Mouse (Mus musculus): ENCODE results near the gene Gm7579. TPM values are rescaled to one million over a fixed set of nuclear protein-coding genes. Genes with fewer than 3 reads are reported as not detected.
"Not testable (repeated sequence)": the region's sequence is repeated elsewhere in the genome, so short reads cannot be mapped to it uniquely, and the experiment has no call there.

The Gm7579 gene
- polyA plus RNA-seq, 1 experiment from 2014 or later = not detected

DNA sequence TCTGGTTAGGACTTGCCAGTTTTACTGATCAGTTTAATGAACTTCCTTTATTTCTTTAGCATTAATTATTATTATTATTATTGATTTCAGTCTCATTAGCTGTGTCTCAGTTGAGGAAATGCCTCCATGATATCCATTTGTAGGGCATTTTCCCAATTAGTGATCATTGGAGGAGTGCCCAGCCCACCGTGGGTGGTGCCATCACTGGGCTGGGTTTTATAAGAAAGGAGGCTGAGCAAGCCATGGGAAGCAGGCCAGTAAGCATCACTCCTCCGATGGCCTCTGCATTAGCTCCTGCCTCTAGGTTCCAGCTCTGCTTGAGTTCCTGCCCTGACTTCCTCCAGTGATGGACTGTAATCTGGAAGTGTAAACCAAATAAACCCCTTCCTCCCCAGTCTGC lies 23.5 kb upstream of the Gm7579 start:
- no peak overlapping the region for H3K9ac ChIP-seq (ENCODE audit: low read length)
- 74% methylated on average over 2 of the region's 2 CpGs for WGBS
- no peak for ATAC-seq (ENCODE audit: low FRiP score, low TSS enrichment)
- H3K9me3 ChIP-seq (ENCODE audit: control insufficient read depth, low read length) = no peaks in the 10 kb centered on the region
- no peaks in the 10 kb centered on the region for H3K27me3 ChIP-seq (ENCODE audit: control insufficient read depth, insufficient read depth, low read length)
- no peak overlapping the region for H3K4me3 ChIP-seq (ENCODE audit: low read depth, low read length)
- H3K4me1 ChIP-seq (replicated peaks; ENCODE audit: control insufficient read depth, insufficient read depth) = no peaks in the 10 kb centered on the region
- DNase-seq (ENCODE audit: low spot score) = no peak
- H3K36me3 ChIP-seq (ENCODE audit: control insufficient read depth, insufficient read depth, low read length) = no peaks in the 10 kb centered on the region
- no peak overlapping the region for H3K27ac ChIP-seq (replicated peaks)
- no peak overlapping the region for H3K4me2 ChIP-seq (replicated peaks; ENCODE audit: low read depth)
- TF ChIP-seq CTCF (IDR thresholded peaks at IDR 0.05; ENCODE audit: low read depth) (no peak), EP300 (optimal IDR thresholded peaks at IDR 0.05) (no peak)

GRCm38 (mm10) chr7:142190289-142190688 lies 21.4 kb upstream of the Gm7579 start, which contains the start of gene Gm10153:
TSS of gene Gm10153 (minus strand) at chr7:142190389.
- H3K27ac ChIP-seq (replicated peaks) = no peak within 1 kb of the TSS
- no peak for TF ChIP-seq EP300 (optimal IDR thresholded peaks at IDR 0.05)
- no peak for TF ChIP-seq CTCF (IDR thresholded peaks at IDR 0.05; ENCODE audit: low read depth)
- no peak within 1 kb of the TSS for H3K4me2 ChIP-seq (replicated peaks; ENCODE audit: low read depth)
- no peak within 1 kb of the TSS for H3K9ac ChIP-seq (ENCODE audit: low read length)
- H3K27me3 ChIP-seq (ENCODE audit: control insufficient read depth, insufficient read depth, low read length) = no peaks in the 10 kb centered on the region
- DNase-seq (ENCODE audit: low spot score) (no peak), ATAC-seq (ENCODE audit: low FRiP score, low TSS enrichment) (no peak)
- H3K36me3 ChIP-seq (ENCODE audit: control insufficient read depth, insufficient read depth, low read length) = no peaks in the 10 kb centered on the region
- no peaks in the 10 kb centered on the region for H3K4me1 ChIP-seq (replicated peaks; ENCODE audit: control insufficient read depth, insufficient read depth)
- no peak within 1 kb of the TSS for H3K4me3 ChIP-seq (ENCODE audit: low read depth, low read length)
- 38% methylated on average over 2 of the region's 2 CpGs for WGBS
- no peaks in the 10 kb centered on the region for H3K9me3 ChIP-seq (ENCODE audit: control insufficient read depth, low read length)

- no peak overlapping the region for H3K4me3 ChIP-seq (ENCODE audit: low read depth, low read length)
- H3K9ac ChIP-seq (ENCODE audit: low read length) = no peak overlapping the region
- no peaks in the 10 kb centered on the region for H3K9me3 ChIP-seq (ENCODE audit: control insufficient read depth, low read length)
- no peaks in the 10 kb centered on the region for H3K4me1 ChIP-seq (replicated peaks; ENCODE audit: control insufficient read depth, insufficient read depth)
- H3K27ac ChIP-seq (replicated peaks) = no peak overlapping the region
- no peak for DNase-seq (ENCODE audit: low spot score)
- no peaks in the 10 kb centered on the region for H3K27me3 ChIP-seq (ENCODE audit: control insufficient read depth, insufficient read depth, low read length)
- no peak overlapping the region for H3K4me2 ChIP-seq (replicated peaks; ENCODE audit: low read depth)
- ATAC-seq (ENCODE audit: low FRiP score, low TSS enrichment) = no peak
- no peak for TF ChIP-seq CTCF (IDR thresholded peaks at IDR 0.05; ENCODE audit: low read depth)
- no peak for TF ChIP-seq EP300 (optimal IDR thresholded peaks at IDR 0.05)
- no peaks in the 10 kb centered on the region for H3K36me3 ChIP-seq (ENCODE audit: control insufficient read depth, insufficient read depth, low read length)
- 58% methylated on average over 2 of the region's 2 CpGs for WGBS
Measured at GRCm38 (mm10) chr7:142198748-142199147, 12.9 kb upstream of the Gm7579 start.

DNA sequence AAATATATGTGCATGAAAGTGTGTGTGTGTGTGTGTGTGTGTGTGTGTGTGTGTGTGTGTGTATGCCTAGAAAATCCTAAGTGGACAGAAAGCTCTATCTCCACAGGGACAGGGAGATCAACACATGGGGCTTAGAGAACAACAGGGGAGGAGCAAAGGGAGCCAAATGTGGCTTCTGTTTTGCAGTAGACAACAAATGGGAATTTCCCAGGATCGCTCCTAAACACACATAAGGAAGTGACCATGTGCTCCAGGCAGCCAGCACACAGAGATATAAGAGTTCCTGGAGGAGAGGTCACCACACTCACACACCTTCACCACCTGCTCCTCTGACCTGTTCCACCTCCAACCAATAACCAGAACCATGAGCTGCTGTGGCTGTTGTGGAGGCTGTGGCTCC lies 10.6 kb upstream of the Gm7579 start, which contains the start of gene Krtap5-3:
Gene Krtap5-3 (plus strand): TSS at position 301 of the 400 bp plus-strand sequence.
- Histone ChIP-seq H3K4me3 (ENCODE audit: low read depth, low read length) (no peak within 1 kb of the TSS), H3K9ac (ENCODE audit: low read length) (no peak within 1 kb of the TSS), H3K27me3 (ENCODE audit: control insufficient read depth, insufficient read depth, low read length) (no peaks in the 10 kb centered on the region), H3K27ac (replicated peaks) (no peak within 1 kb of the TSS), H3K9me3 (ENCODE audit: control insufficient read depth, low read length) (no peaks in the 10 kb centered on the region), H3K36me3 (ENCODE audit: control insufficient read depth, insufficient read depth, low read length) (no peaks in the 10 kb centered on the region), H3K4me2 (replicated peaks; ENCODE audit: low read depth) (no peak within 1 kb of the TSS), H3K4me1 (replicated peaks; ENCODE audit: control insufficient read depth, insufficient read depth) (no peaks in the 10 kb centered on the region)
- DNase-seq (ENCODE audit: low spot score) (no peak), ATAC-seq (ENCODE audit: low FRiP score, low TSS enrichment) (0 out of 2 replicates have a peak, but pooled peaks have one; percentile 35)
- WGBS = 50% methylated on average over 1 of the region's 1 CpGs
- TF ChIP-seq EP300 (optimal IDR thresholded peaks at IDR 0.05) (no peak), CTCF (IDR thresholded peaks at IDR 0.05; ENCODE audit: low read depth) (no peak)

DNA sequence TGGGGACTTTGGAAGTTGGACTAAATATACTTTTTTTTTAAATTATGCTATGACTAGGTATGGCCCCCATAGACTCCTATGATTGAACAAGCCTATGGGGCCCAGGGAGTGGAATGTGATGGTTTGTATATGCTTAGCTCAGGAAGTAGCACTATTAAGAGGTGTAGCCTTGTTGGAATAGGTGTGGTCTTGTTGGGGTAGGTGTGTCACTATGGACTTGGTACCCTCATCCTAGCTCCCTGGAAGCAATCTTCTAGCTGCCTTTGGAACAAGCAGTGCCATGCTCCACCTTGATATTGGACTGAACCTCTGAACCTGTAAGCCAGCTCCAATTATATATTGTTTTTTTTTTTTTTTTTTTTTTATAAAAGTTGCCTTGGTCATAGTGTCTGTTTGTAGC lies 6.2 kb upstream of the Gm7579 start:
- H3K9ac ChIP-seq (ENCODE audit: low read length) = no peak overlapping the region
- no peaks in the 10 kb centered on the region for H3K4me1 ChIP-seq (replicated peaks; ENCODE audit: control insufficient read depth, insufficient read depth)
- no peaks in the 10 kb centered on the region for H3K9me3 ChIP-seq (ENCODE audit: control insufficient read depth, low read length)
- ATAC-seq (ENCODE audit: low FRiP score, low TSS enrichment) (peak; percentile 74), DNase-seq (ENCODE audit: low spot score) (no peak)
- H3K4me3 ChIP-seq (ENCODE audit: low read depth, low read length) = no peak overlapping the region
- no peak overlapping the region for H3K27ac ChIP-seq (replicated peaks)
- no peaks in the 10 kb centered on the region for H3K27me3 ChIP-seq (ENCODE audit: control insufficient read depth, insufficient read depth, low read length)
- no peak overlapping the region for H3K4me2 ChIP-seq (replicated peaks; ENCODE audit: low read depth)
- TF ChIP-seq CTCF (IDR thresholded peaks at IDR 0.05; ENCODE audit: low read depth) = no peak
- H3K36me3 ChIP-seq (ENCODE audit: control insufficient read depth, insufficient read depth, low read length) = no peaks in the 10 kb centered on the region

GRCm38 (mm10) chr7:142206891-142207290 lies 4.8 kb upstream of the Gm7579 start:
- ATAC-seq (ENCODE audit: low FRiP score, low TSS enrichment); H3K36me3 ChIP-seq (ENCODE audit: control insufficient read depth, insufficient read depth, low read length): not testable (repeated sequence)
- WGBS = 78% methylated on average over 5 of the region's 5 CpGs

DNA sequence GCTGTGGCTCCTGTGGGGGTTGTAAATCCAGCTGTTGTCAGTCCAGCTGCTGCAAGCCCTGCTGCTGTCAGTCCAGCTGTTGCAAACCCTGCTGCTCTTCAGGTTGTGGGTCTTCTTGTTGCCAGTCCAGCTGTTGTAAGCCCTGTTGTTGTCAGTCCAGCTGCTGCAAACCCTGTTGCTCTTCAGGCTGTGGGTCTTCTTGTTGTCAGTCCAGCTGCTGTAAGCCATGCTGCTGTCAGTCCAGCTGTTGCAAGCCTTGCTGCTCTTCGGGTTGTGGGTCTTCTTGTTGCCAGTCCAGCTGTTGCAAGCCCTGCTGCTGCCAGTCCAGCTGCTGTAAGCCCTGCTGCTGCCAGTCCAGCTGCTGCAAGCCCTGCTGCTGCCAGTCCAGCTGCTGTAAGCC lies 477 bp downstream of the Gm7579 start:
- not testable (repeated sequence) for H3K9ac ChIP-seq (ENCODE audit: low read length); H3K27me3 ChIP-seq (ENCODE audit: control insufficient read depth, insufficient read depth, low read length); H3K9me3 ChIP-seq (ENCODE audit: control insufficient read depth, low read length); H3K36me3 ChIP-seq (ENCODE audit: control insufficient read depth, insufficient read depth, low read length); DNase-seq (ENCODE audit: low spot score); H3K4me3 ChIP-seq (ENCODE audit: low read depth, low read length); ATAC-seq (ENCODE audit: low FRiP score, low TSS enrichment); H3K27ac ChIP-seq (replicated peaks); H3K4me1 ChIP-seq (replicated peaks; ENCODE audit: control insufficient read depth, insufficient read depth); H3K4me2 ChIP-seq (replicated peaks; ENCODE audit: low read depth)
- 43% methylated on average over 1 of the region's 1 CpGs for WGBS

More at GRCm38 (mm10) chr7:142206891-142207290, 4.8 kb upstream of the Gm7579 start:
- H3K4me2 ChIP-seq (replicated peaks; ENCODE audit: low read depth); H3K27ac ChIP-seq (replicated peaks); H3K9ac ChIP-seq (ENCODE audit: low read length); H3K9me3 ChIP-seq (ENCODE audit: control insufficient read depth, low read length); H3K4me1 ChIP-seq (replicated peaks; ENCODE audit: control insufficient read depth, insufficient read depth); H3K4me3 ChIP-seq (ENCODE audit: low read depth, low read length); H3K27me3 ChIP-seq (ENCODE audit: control insufficient read depth, insufficient read depth, low read length); DNase-seq (ENCODE audit: low spot score): not testable (repeated sequence)
